Mouse (Mus musculus): Measurements from ENCODE around the gene Ubqln1.

DNA sequence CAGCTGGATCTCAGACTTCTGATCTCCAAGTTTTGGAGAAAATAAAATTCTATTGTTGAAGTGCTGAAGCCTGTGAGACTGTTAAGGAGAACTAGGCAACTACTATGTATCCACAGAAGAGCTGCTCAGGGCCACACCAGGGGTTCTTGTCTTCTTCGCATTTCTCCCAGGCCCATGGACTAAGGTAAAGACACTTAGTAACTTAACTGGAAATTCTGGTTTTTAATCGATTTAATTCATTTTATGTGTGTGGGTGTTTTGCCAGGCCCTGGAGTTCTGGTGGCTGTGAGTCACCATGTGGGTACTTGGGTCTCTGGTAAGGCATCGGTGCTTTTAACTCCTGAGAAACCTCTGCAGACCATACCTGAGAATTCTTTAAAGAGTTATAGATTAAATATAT, 65.8 kb downstream of the Ubqln1 start:
- no peak for TF ChIP-seq CTCF (IDR thresholded peaks at IDR 0.05; ENCODE audit: low read depth)
- no peak for TF ChIP-seq EP300 (IDR thresholded peaks at IDR 0.05; ENCODE audit: low read depth)

All from liver, postnatal 0 days (tissue).